Mouse (Mus musculus) stomach, postnatal 0 days (tissue): Measurements from ENCODE around the gene Copg2. TPM values are rescaled to one million over a fixed set of nuclear protein-coding genes. Genes with fewer than 3 reads are reported as not detected.

ENCODE experiments used
- ATAC-seq: fragments of 200-750 bp; cut with Nextera tagmentation; 2 replicates; pipeline ENCODE4 v1.8.0; 2017; ENCODE audit not compliant: low FRiP score, low TSS enrichment
- DNase-seq: peaks from one replicate; pipeline ENCODE4 v3.0.0-alpha.2; 2016; ENCODE audit warnings: low spot score
- H3K27ac ChIP-seq: fragments of 300-500 bp; sonication (generic); replicated peaks from 2 replicates; pipeline ENCODE4 v1.5.1; 2014; ENCODE audit warnings: mild to moderate bottlenecking, control low read depth
- H3K27me3 ChIP-seq: fragments of 300-500 bp; sonication (generic); 2 replicates; pipeline ENCODE4 v1.6.1; 2014; ENCODE audit warnings: low read length; ENCODE audit not compliant: control insufficient read depth, insufficient read depth
- H3K36me3 ChIP-seq: fragments of 300-500 bp; sonication (generic); 2 replicates; pipeline ENCODE4 v1.6.1; 2014; ENCODE audit warnings: low read length, mixed read lengths; ENCODE audit not compliant: control insufficient read depth, insufficient read depth
- H3K4me1 ChIP-seq: fragments of 300-500 bp; sonication (generic); replicated peaks from 2 replicates; pipeline ENCODE4 v1.6.1; 2014; ENCODE audit warnings: antibody characterized with exemption; ENCODE audit not compliant: control insufficient read depth, insufficient read depth
- H3K4me2 ChIP-seq: fragments of 300-500 bp; sonication (generic); replicated peaks from 2 replicates; pipeline ENCODE4 v1.6.1; 2014; ENCODE audit warnings: low read depth, mild to moderate bottlenecking, control low read depth, moderate library complexity
- H3K4me3 ChIP-seq: fragments of 300-500 bp; sonication (generic); 2 replicates; pipeline ENCODE4 v1.5.1; 2014; ENCODE audit warnings: low read depth, low read length, control low read depth
- H3K9ac ChIP-seq: fragments of 300-500 bp; sonication (generic); 2 replicates; pipeline ENCODE4 v1.6.1; 2014; ENCODE audit warnings: mild to moderate bottlenecking, low read length, control low read depth, mixed read lengths
- H3K9me3 ChIP-seq: fragments of 300-500 bp; sonication (generic); 2 replicates; pipeline ENCODE4 v1.6.1; 2016; ENCODE audit warnings: low read length; ENCODE audit not compliant: control insufficient read depth
- CTCF ChIP-seq: IDR thresholded peaks from 2 replicates; pipeline ENCODE4 v1.5.1; 2016; ENCODE audit warnings: antibody characterized with exemption, low read depth, mild to moderate bottlenecking, moderate library complexity
- EP300 ChIP-seq: optimal IDR thresholded peaks from 2 replicates; pipeline ENCODE3; 2016; ENCODE audit warnings: antibody characterized with exemption
- WGBS: fragments of 180-500 bp; shearing (Covaris S2); extraction: QIAGEN DNeasy Blood & Tissue Kit; methylation state at CpG from one replicate; pipeline ENCODE4 v1.1.7; 2014; 5-methylcytosine and 5-hydroxymethylcytosine counted together
- microRNA counts: library from miRNA; unstranded; fragments of <30 nt; microRNA quantifications from one replicate; lab custom pipeline; 2015
- microRNA-seq: library from miRNA; unstranded; fragments of <30 nt; microRNA quantifications from one replicate; pipeline ENCODE4, GENCODE M21; 2016
- polyA plus RNA-seq: library from polyadenylated mRNA; unstranded; fragments of >200 nt; fragmentation: Nextera tagmentation; extraction: Ambion mirVana; gene quantifications from 2 replicates; pipeline ENCODE4 v1.2.1, GENCODE M21; 2015

The Copg2 gene
- polyA plus RNA-seq, 1 experiment from 2014 or later: 15.4 TPM

DNA sequence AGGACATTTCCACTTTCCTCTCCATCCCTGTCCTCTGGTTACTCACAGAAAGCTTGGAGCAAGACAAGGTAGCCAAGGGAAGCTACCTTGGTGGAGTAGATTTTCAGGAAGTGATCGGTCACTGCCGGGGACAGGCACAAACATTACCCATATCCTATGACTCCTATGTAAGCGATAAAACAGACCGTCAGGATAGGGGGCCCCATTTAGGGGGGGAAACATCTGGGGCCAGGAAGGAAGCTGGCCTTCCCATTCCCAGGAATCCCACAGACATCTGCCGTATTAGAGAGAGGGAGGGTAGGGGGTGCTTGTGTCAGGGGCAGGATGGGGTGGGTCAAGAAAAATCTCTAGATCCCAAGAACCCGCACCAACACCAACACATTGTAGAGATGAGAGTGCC is 196.4 kb downstream of the Copg2 start:
- Histone ChIP-seq H3K4me3 (no peak overlapping the region), H3K9me3 (no peaks in the 10 kb centered on the region), H3K4me2 (no peak overlapping the region), H3K9ac (no peak overlapping the region), H3K36me3 (no peaks in the 10 kb centered on the region), H3K27ac (no peak overlapping the region; the same call in 1 of the 2 replicates), H3K4me1 (0 out of 2 replicates have a peak, but pooled peaks cover 2% of the 10 kb centered on the region), H3K27me3 (no peaks in the 10 kb centered on the region)
- no peak for TF ChIP-seq EP300
- ATAC-seq (no peak), DNase-seq (no peak)
- WGBS: 39% methylated on average over 6 of the region's 6 CpGs

DNA sequence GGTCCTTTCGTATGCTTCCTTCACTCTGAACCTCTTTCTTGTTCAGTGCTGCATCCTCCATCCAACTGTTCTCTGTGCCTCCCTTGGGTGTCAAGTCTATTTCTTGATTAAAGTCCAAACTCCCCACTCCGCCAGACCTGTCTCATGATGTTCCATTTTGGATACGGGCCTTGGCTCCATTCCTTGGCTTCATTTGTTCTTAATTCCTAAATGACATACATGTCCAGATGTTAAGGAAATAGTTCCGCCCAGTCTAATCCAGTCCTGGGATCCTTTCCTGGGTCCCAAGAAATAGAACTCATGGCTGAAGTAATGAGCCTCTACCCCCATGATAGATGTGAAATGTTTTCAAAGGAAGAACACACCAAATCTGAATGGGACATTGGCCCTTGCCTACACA is 198.6 kb downstream of the Copg2 start:
- no peaks in the 10 kb centered on the region for H3K36me3 ChIP-seq
- DNase-seq (no peak), ATAC-seq (no peak)
- peaks cover 3% of the 10 kb centered on the region; the same call in 1 of the 2 replicates for H3K4me1 ChIP-seq
- no peaks in the 10 kb centered on the region for H3K27me3 ChIP-seq
- no peak for TF ChIP-seq EP300
- no peak for TF ChIP-seq CTCF
- H3K9ac ChIP-seq: no peak overlapping the region
- peak overlapping the region; percentile 59; the same call in 1 of the 2 replicates for H3K27ac ChIP-seq
- WGBS: 48% methylated on average over 4 of the region's 4 CpGs
- H3K9me3 ChIP-seq: no peaks in the 10 kb centered on the region
- no peak overlapping the region for H3K4me2 ChIP-seq
- H3K4me3 ChIP-seq: no peak overlapping the region

MicroRNA genes within 50 kb of the gene (microRNA counts, 519-probe panel; counts per million panel counts)
- microRNA mmu-miR-335-3p (lab: Ali Mortazavi, UCI): 3,488 counts per million, percentile 18 among the panel's probes with 10 or more counts
- 6,474 counts per million, percentile 81 among the panel's probes with 10 or more counts for microRNA mmu-miR-335-5p (lab: Ali Mortazavi, UCI)

Small RNAs within 50 kb of the gene (microRNA-seq; reads per million reads assigned to microRNA genes)
- gene Mir335: 26,152 reads per million, percentile 97 among the genes with 10 or more reads in this experiment

Other genes with a start within 250 kb of the Copg2 start
- 4.0 and 4.7 TPM in 2 replicates for gene Cep41, start 203.0 kb downstream of the Copg2 start, polyA plus RNA-seq
- 156 and 168 TPM in 2 replicates for gene Mest, start 173.2 kb downstream of the Copg2 start, polyA plus RNA-seq
- 0.22 and 0.23 TPM in 2 replicates for gene Tsga13, start 18.8 kb upstream of the Copg2 start, polyA plus RNA-seq
- gene Klf14, start 62.3 kb upstream of the Copg2 start, polyA plus RNA-seq: 1.5 and 1.7 TPM in 2 replicates